Mouse (Mus musculus) liver, embryonic 14.5 days (tissue): ENCODE data around the gene Ppif.

Experiments
- CTCF ChIP-seq: IDR thresholded peaks from 2 replicates; pipeline ENCODE4 v1.5.1; 2016; ENCODE audit warnings: antibody characterized with exemption, low read depth, control low read depth
- EP300 ChIP-seq: IDR thresholded peaks from 2 replicates; pipeline ENCODE4 v1.6.1; 2016; ENCODE audit warnings: antibody characterized with exemption, low read depth

DNA sequence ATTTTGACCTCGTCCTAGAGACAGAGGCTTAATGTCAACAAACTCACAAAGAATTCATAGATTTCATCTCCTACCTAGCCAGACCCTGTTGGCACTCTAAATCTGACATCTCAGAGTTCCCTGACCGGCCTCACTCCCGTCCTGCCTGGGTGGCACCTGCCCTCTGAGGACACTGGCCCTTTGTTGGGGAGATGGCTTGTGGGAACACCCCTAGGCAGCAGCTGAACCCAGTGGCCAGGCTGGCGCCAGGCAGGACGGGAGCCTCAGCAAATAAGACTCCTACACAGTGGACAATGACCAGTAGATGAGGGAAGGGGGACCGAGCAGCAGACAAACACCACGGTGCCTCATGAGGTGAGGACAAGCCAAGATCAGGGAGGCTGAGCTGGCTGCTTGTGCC, 14.3 kb upstream of the Ppif start:
- TF ChIP-seq CTCF (no peak), EP300 (no peak)
